ENCODE assay signal across 7 mouse cellular contexts in the genomic region with DNA sequence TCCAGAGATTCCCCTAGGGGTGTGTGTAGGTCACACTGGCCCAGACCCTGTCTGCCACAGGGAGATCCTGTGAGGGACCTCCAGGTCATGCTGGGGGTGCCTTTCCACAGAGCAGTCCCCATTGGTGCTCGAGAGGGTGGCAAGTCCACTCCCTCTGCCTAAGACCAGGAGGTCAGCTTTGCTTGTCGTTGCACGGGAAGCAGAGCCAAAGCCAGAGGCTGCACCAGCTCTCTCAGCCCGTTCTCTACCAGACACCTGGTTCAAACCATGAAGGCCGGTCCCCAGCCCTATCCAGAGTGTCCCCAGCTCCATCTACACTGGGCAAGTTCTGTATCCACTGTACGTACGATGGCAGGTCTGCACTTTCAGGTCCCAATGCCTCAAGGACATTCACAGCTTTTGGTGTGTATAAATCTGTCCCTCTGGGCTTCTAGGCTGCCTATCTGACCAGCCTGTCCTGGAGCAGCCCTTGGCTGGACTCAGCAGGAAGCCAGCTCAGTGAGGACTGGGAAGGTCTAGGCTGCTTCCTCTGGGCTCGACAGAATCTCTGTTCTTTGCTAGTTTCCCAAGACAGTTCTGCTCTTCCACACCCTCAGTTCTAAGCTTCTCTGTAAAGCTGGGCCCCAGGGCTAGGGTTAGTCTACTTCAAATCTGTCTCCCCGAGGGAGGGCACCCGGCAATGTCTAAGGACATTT. TPM values are rescaled to one million over a fixed set of nuclear protein-coding genes. Genes with fewer than 3 reads are reported as not detected.
DNase-seq lines count a peak whose midpoint lies in the region; ATAC-seq and TF ChIP-seq lines count a peak whose summit lies in the region.

No protein-coding gene starts in this region.

- 54% methylated on average over 10 of the region's 10 CpGs for WGBS in lung, embryonic 15.5 days
- 61% methylated on average over 10 of the region's 10 CpGs for WGBS in forebrain, embryonic 13.5 days
- 45% methylated on average over 10 of the region's 10 CpGs for WGBS in limb, embryonic 13.5 days
- 48% methylated on average over 10 of the region's 10 CpGs for WGBS in stomach, embryonic 14.5 days
- 79% methylated on average over 10 of the region's 10 CpGs for WGBS in thymus, adult 2 months

- TF ChIP-seq POLR2A in thymus, adult 2 months (IDR thresholded peaks at IDR 0.05; ENCODE audit: control insufficient read depth, extremely low read depth, insufficient read depth, low read length, poor library complexity): no peak

- H3K4me2 ChIP-seq in lung, embryonic 15.5 days: no peak overlapping the region
- 0 out of 2 replicates have a peak overlapping the region, but pooled peaks have one; percentile 30 for H3K4me2 ChIP-seq in forebrain, embryonic 13.5 days
- peak overlapping the region; percentile 64 for H3K4me2 ChIP-seq in limb, embryonic 13.5 days (replicated peaks)
- H3K4me2 ChIP-seq in stomach, embryonic 14.5 days (replicated peaks; ENCODE audit: low read depth, low read length): no peak overlapping the region; the same call in 1 of the 2 replicates

- H3K27ac ChIP-seq in lung, embryonic 15.5 days: peak overlapping the region; percentile 60
- peak overlapping the region; percentile 97 for H3K27ac ChIP-seq in forebrain, embryonic 13.5 days
- peak overlapping the region; percentile 100 for H3K27ac ChIP-seq in limb, embryonic 13.5 days
- H3K27ac ChIP-seq in stomach, embryonic 14.5 days (ENCODE audit: low read length): peak overlapping the region; percentile 27; the same call in 1 of the 2 replicates
- H3K27ac ChIP-seq in thymus, adult 2 months (ENCODE audit: control insufficient read depth, insufficient read depth, low read length): no peak overlapping the region

- H3K9me3 ChIP-seq in lung, embryonic 15.5 days: no peaks in the 10 kb centered on the region
- H3K9me3 ChIP-seq in forebrain, embryonic 13.5 days (replicated peaks): no peaks in the 10 kb centered on the region
- no peaks in the 10 kb centered on the region for H3K9me3 ChIP-seq in limb, embryonic 13.5 days
- H3K9me3 ChIP-seq in stomach, embryonic 14.5 days (ENCODE audit: control insufficient read depth, low read depth, low read length): no peaks in the 10 kb centered on the region

- H3K4me1 ChIP-seq in lung, embryonic 15.5 days: peaks cover 93% of the 10 kb centered on the region
- peaks cover 90% of the 10 kb centered on the region for H3K4me1 ChIP-seq in forebrain, embryonic 13.5 days
- peaks cover 100% of the 10 kb centered on the region for H3K4me1 ChIP-seq in limb, embryonic 13.5 days
- H3K4me1 ChIP-seq in stomach, embryonic 14.5 days (ENCODE audit: control insufficient read depth, insufficient read depth, low read length): peaks cover 44% of the 10 kb centered on the region
- H3K4me1 ChIP-seq in thymus, adult 2 months (replicated peaks; ENCODE audit: control insufficient read depth, insufficient read depth, low read length): peaks cover 30% of the 10 kb centered on the region

- H3K27me3 ChIP-seq in lung, embryonic 15.5 days: no peaks in the 10 kb centered on the region
- H3K27me3 ChIP-seq in forebrain, embryonic 13.5 days: no peaks in the 10 kb centered on the region
- no peaks in the 10 kb centered on the region for H3K27me3 ChIP-seq in limb, embryonic 13.5 days
- no peaks in the 10 kb centered on the region for H3K27me3 ChIP-seq in stomach, embryonic 14.5 days (ENCODE audit: control insufficient read depth, insufficient read depth, low read length)
- no peaks in the 10 kb centered on the region for H3K27me3 ChIP-seq in thymus, adult 2 months (ENCODE audit: control insufficient read depth, insufficient read depth, low read length)

- no peak for TF ChIP-seq CTCF in thymus, adult 2 months (IDR thresholded peaks at IDR 0.05; ENCODE audit: borderline replicate concordance, control insufficient read depth, extremely low read depth, insufficient read depth, low read length, poor library complexity)

- H3K36me3 ChIP-seq in lung, embryonic 15.5 days: peaks cover 35% of the 10 kb centered on the region
- H3K36me3 ChIP-seq in forebrain, embryonic 13.5 days (ENCODE audit: poor library complexity, severe bottlenecking): peaks cover 47% of the 10 kb centered on the region
- H3K36me3 ChIP-seq in limb, embryonic 13.5 days: peaks cover 73% of the 10 kb centered on the region
- peaks cover 35% of the 10 kb centered on the region for H3K36me3 ChIP-seq in stomach, embryonic 14.5 days (ENCODE audit: control insufficient read depth, insufficient read depth, low read length)
- H3K36me3 ChIP-seq in thymus, adult 2 months (ENCODE audit: control insufficient read depth, insufficient read depth, low read length): no peaks in the 10 kb centered on the region

- DNase-seq in lung, postnatal 14 days: no peak
- no peak for DNase-seq in spleen, postnatal 14 days (ENCODE audit: low spot score in 2 of 2)
- no peak for DNase-seq in thymus, adult 2 months

- H3K9ac ChIP-seq in lung, embryonic 15.5 days: peak overlapping the region; percentile 16; the same call in 1 of the 2 replicates
- peak overlapping the region; percentile 49; the same call in 1 of the 2 replicates for H3K9ac ChIP-seq in forebrain, embryonic 13.5 days
- peak overlapping the region; percentile 64 for H3K9ac ChIP-seq in limb, embryonic 13.5 days
- H3K9ac ChIP-seq in stomach, embryonic 14.5 days (replicated peaks; ENCODE audit: low read depth, low read length): no peak overlapping the region

- H3K4me3 ChIP-seq in lung, embryonic 15.5 days: no peak overlapping the region
- H3K4me3 ChIP-seq in forebrain, embryonic 13.5 days: no peak overlapping the region
- H3K4me3 ChIP-seq in limb, embryonic 13.5 days: no peak overlapping the region
- H3K4me3 ChIP-seq in stomach, embryonic 14.5 days (ENCODE audit: low read depth, low read length): no peak overlapping the region
- no peak overlapping the region for H3K4me3 ChIP-seq in thymus, adult 2 months (ENCODE audit: control insufficient read depth, insufficient read depth, low read length)

- no peak for ATAC-seq in lung, embryonic 15.5 days (ENCODE audit: borderline replicate concordance, extremely low read depth, low FRiP score, low TSS enrichment)
- ATAC-seq in forebrain, embryonic 13.5 days: no peak
- no peak for ATAC-seq in limb, embryonic 13.5 days (ENCODE audit: low FRiP score, low read depth)
- ATAC-seq in stomach, embryonic 14.5 days (ENCODE audit: insufficient number of reproducible peaks, insufficient read depth, low FRiP score, low read depth): no peak

RNA-seq across cellular contexts. Expression of gene G430095P16Rik, which starts 2.6 kb away (rescaled TPM):
- polyA plus RNA-seq in lung, embryonic 15.5 days (2015; fragmentation: Nextera tagmentation; extraction: Ambion mirVana): 3.4 and 4.4 TPM in 2 replicates
- polyA plus RNA-seq in forebrain, embryonic 13.5 days (2015; fragmentation: Nextera tagmentation; extraction: Ambion mirVana): 3.7 and 3.8 TPM in 2 replicates
- polyA plus RNA-seq in limb, embryonic 13.5 days (2015; fragmentation: Nextera tagmentation; extraction: Ambion mirVana): 7.1 and 9.8 TPM in 2 replicates
- polyA plus RNA-seq in stomach, embryonic 14.5 days (2014; fragmentation: Nextera tagmentation; extraction: Ambion mirVana): 2.8 and 5.0 TPM in 2 replicates
- 1.8 and 2.6 TPM in 2 replicates for polyA plus RNA-seq in thymus, adult 2 months (2012; rRNA removed)

RNA-seq across cellular contexts. Expression of gene Lyl1, which starts 24.1 kb away (rescaled TPM):
- polyA plus RNA-seq in lung, embryonic 15.5 days (2015; fragmentation: Nextera tagmentation; extraction: Ambion mirVana): 11.9 and 12.1 TPM in 2 replicates
- polyA plus RNA-seq in forebrain, embryonic 13.5 days (2015; fragmentation: Nextera tagmentation; extraction: Ambion mirVana): 1.9 and 2.1 TPM in 2 replicates
- 4.1 and 4.9 TPM in 2 replicates for polyA plus RNA-seq in limb, embryonic 13.5 days (2015; fragmentation: Nextera tagmentation; extraction: Ambion mirVana)
- 4.6 and 5.0 TPM in 2 replicates for polyA plus RNA-seq in stomach, embryonic 14.5 days (2014; fragmentation: Nextera tagmentation; extraction: Ambion mirVana)
- polyA plus RNA-seq in thymus, adult 2 months (2012; rRNA removed): 7.1 and 7.5 TPM in 2 replicates

RNA-seq across cellular contexts. Expression of gene Nacc1, which starts 37.7 kb away (rescaled TPM):
- polyA plus RNA-seq in lung, embryonic 15.5 days (2015; fragmentation: Nextera tagmentation; extraction: Ambion mirVana): 20.2 and 21.6 TPM in 2 replicates
- polyA plus RNA-seq in forebrain, embryonic 13.5 days (2015; fragmentation: Nextera tagmentation; extraction: Ambion mirVana): 16.1 and 18.6 TPM in 2 replicates
- 15.0 and 15.2 TPM in 2 replicates for polyA plus RNA-seq in limb, embryonic 13.5 days (2015; fragmentation: Nextera tagmentation; extraction: Ambion mirVana)
- polyA plus RNA-seq in stomach, embryonic 14.5 days (2014; fragmentation: Nextera tagmentation; extraction: Ambion mirVana): 25.1 and 25.7 TPM in 2 replicates
- 155 and 182 TPM in 2 replicates for polyA plus RNA-seq in thymus, adult 2 months (2012; rRNA removed)

RNA-seq across cellular contexts. Expression of gene Trmt1, which starts 39.3 kb away (rescaled TPM):
- polyA plus RNA-seq in lung, embryonic 15.5 days (2015; fragmentation: Nextera tagmentation; extraction: Ambion mirVana): 57.5 and 58.4 TPM in 2 replicates
- 53.5 and 59.1 TPM in 2 replicates for polyA plus RNA-seq in forebrain, embryonic 13.5 days (2015; fragmentation: Nextera tagmentation; extraction: Ambion mirVana)
- 70.8 and 72.7 TPM in 2 replicates for polyA plus RNA-seq in limb, embryonic 13.5 days (2015; fragmentation: Nextera tagmentation; extraction: Ambion mirVana)
- 64.6 and 65.7 TPM in 2 replicates for polyA plus RNA-seq in stomach, embryonic 14.5 days (2014; fragmentation: Nextera tagmentation; extraction: Ambion mirVana)
- polyA plus RNA-seq in thymus, adult 2 months (2012; rRNA removed): 169 and 181 TPM in 2 replicates

Comparison
In these comparisons a context has a peak if more than half of its experiments do, and no peak if none do; other contexts are left out.
1. H3K4me2 ChIP-seq: peak in forebrain, embryonic 13.5 days (single experiment) and limb, embryonic 13.5 days (single experiment); none in lung, embryonic 15.5 days (single experiment) and stomach, embryonic 14.5 days (single experiment).